Mouse (Mus musculus) CH12.LX (cell line): ENCODE measurements around the gene Fam110a.

Experiments used
- BHLHE40 ChIP-seq: IDR thresholded peaks from 2 replicates; pipeline ENCODE4 v1.6.1; 2011; ENCODE audit warnings: mild to moderate bottlenecking, low read depth, low read length, improper control_type of control experiment
- CTCF ChIP-seq, 2 experiments: IDR thresholded peaks in 1 of 2; conservative IDR thresholded peaks in 1 of 2; 2 replicates each; pipeline ENCODE4 v1.5.1; 2011 to 2012; ENCODE audit warnings: low read depth in 2 of 2, low read length in 2 of 2, improper control_type of control experiment in 1 of 2, inconsistent platforms in 1 of 2, mild to moderate bottlenecking in 1 of 2, moderate library complexity in 1 of 2
- EP300 ChIP-seq: IDR thresholded peaks from 2 replicates; pipeline ENCODE4 v1.6.1; 2011; ENCODE audit warnings: low read length, improper control_type of control experiment
- NRF1 ChIP-seq: IDR thresholded peaks from 2 replicates; pipeline ENCODE4 v1.6.1; 2014; ENCODE audit warnings: low read depth, mild to moderate bottlenecking, inconsistent platforms, low read length, improper control_type of control experiment, moderate library complexity
- POLR2A ChIP-seq: IDR thresholded peaks from 2 replicates; pipeline ENCODE4 v1.6.1; 2011; ENCODE audit warnings: low read depth, mild to moderate bottlenecking, improper control_type of control experiment, low read length
- SMC3 ChIP-seq: IDR thresholded peaks from 2 replicates; pipeline ENCODE4 v1.6.1; 2011; ENCODE audit warnings: low read depth, low read length, improper control_type of control experiment
- USF2 ChIP-seq: conservative IDR thresholded peaks from 2 replicates; pipeline ENCODE4 v1.6.1; 2011; ENCODE audit warnings: low read depth, low read length, improper control_type of control experiment
- ZC3H11A ChIP-seq: IDR thresholded peaks from 2 replicates; pipeline ENCODE4 v1.6.1; 2012; ENCODE audit warnings: low read depth, mild to moderate bottlenecking, inconsistent platforms, low read length, improper control_type of control experiment

DNA sequence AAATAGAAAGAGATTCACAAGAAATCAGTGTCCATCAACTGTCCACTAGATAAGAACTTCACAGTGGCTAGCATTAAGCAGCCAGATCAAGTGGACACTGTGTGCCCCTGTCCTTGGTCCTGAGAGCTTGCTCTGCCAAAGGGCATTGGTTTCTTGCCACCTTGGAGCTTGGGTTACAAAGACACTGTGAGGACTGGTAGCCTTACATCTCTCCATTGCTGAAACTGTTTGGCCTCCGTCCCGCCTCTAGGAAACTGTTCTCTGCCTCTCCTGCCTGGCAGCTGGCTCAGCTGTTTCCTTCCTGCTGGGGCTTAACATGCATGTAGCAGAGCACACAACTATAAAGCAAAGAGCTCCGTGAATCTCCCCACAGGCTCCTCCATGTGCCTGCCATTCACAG, 42.1 kb downstream of the Fam110a start:
- no peak for TF ChIP-seq ZC3H11A
- no peak for TF ChIP-seq EP300
- no peak for TF ChIP-seq BHLHE40
- no peak for TF ChIP-seq NRF1
- TF ChIP-seq SMC3: no peak
- no peak for TF ChIP-seq USF2
- TF ChIP-seq POLR2A: no peak
- no peak for TF ChIP-seq CTCF (conservative IDR thresholded peaks at IDR 0.05 in 1 of 2, IDR thresholded peaks at IDR 0.05 in 1 of 2; ENCODE audit: low read depth in 2 of 2, low read length in 2 of 2)
